Mouse (Mus musculus): ENCODE measurements around the gene Gnmt. TPM values are rescaled to one million over a fixed set of nuclear protein-coding genes. Genes with fewer than 3 reads are reported as not detected.
A peak's percentile ranks its signal among the peaks of the same experiment; 100 is the strongest.

Gnmt gene
- total and polyA plus RNA-seq, 3 experiments, result 0.13 to 0.71 (median 0.38) TPM

DNA sequence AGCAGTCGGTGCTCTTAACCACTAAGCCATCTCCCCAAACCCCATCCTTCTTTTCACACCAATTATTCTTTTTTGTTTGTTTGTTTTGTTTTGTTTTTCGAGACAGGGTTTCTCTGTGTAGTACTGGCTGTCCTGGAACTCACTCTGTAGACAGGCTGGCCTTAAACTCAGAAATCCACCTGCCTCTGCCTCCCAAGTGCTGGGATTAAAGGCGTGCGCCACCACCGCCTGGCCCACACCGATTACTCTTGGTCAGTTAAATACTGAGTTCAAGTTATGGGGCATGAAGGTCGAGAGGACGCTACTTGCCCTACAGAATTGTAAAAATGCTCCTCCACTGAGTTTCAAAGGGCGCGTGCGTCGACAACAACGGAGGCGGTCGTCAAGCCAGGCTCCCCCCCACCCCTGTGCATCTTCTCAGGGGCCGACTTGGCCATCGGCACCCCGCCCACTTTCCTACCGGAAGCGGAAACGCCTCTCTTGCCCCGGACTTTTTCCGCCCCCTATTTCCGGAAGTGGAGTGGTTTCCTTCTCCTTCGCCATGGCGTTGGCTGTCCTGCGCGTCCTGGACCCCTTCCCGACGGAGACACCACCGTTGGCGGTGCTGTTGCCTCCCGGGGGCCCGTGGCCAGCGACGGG, 17.9 kb downstream of the Gnmt start, which contains the start of gene Pex6 (continued):
- peak; percentile 81 for TF ChIP-seq TCF12 (IDR thresholded peaks at IDR 0.05; ENCODE audit: low read depth, low read length)
- TF ChIP-seq E2F4 (IDR thresholded peaks at IDR 0.05; ENCODE audit: insufficient replicate concordance, low read depth, low read length), result no peak
- TF ChIP-seq CHD1 (IDR thresholded peaks at IDR 0.05; ENCODE audit: low read depth, low read length), result no peak
- no peak for TF ChIP-seq CHD2 (IDR thresholded peaks at IDR 0.05; ENCODE audit: low read length)
- TF ChIP-seq MXI1 (IDR thresholded peaks at IDR 0.05; ENCODE audit: low read depth, low read length), result peak; percentile 77
- 0 out of 2 replicates have a peak, but pooled peaks have one; percentile 30 for TF ChIP-seq MYC (IDR thresholded peaks at IDR 0.05; ENCODE audit: low read depth, low read length)
- TF ChIP-seq HCFC1 (IDR thresholded peaks at IDR 0.05; ENCODE audit: low read depth, low read length), result peak; percentile 89
- peak; percentile 92 for TF ChIP-seq MAZ (IDR thresholded peaks at IDR 0.05; ENCODE audit: low read depth, low read length)
- peak; percentile 77; the same call in 1 of the 2 replicates for TF ChIP-seq NELFE (IDR thresholded peaks at IDR 0.05; ENCODE audit: low read depth, low read length)

DNA sequence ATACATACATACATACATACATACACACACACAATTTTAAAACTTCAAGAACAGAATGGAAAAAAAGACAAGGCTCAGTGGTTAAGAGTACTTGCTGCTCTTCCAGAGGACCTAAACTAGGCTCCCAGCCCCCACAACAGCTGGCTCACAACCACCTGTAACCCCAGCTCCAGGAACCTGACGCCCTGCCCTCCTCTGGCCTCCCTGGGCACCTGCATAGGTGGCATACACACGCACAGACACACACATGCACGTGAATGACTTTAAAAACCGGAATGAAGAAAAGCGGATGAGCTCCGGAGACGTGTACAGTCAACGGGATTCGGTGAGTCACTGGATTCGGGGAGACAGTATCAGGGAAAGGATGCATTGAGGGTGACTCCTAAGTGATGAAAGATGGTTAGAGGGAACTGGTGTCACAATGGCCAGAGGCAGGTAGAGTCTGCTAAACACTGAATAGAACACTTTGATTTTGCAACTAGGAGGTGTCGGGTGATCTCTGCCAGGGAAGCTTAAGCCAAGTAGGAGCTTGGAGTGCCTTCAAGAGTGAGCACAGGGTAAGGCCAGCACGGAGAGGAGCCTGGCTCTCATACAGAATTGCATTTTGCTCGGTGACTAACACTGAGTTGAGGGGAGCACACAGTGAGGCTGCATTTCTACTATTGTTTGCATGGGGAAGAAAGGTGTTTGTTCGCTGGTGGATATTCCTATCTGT, 22.4 kb downstream of the Gnmt start:
- Histone ChIP-seq H3K27me3 (replicated peaks) (no peaks in the 10 kb centered on the region), H3K27ac (ENCODE audit: insufficient read depth, low read depth) (no peak overlapping the region), H3K4me3 (replicated peaks in 1 of 3; ENCODE audit: low read depth in 2 of 3, low read length in 2 of 3, poor library complexity in 1 of 3) (no peak overlapping the region), H3K9ac (ENCODE audit: insufficient read depth, low read depth) (no peak overlapping the region), H3K79me2 (replicated peaks; ENCODE audit: control insufficient read depth, extremely low read depth, insufficient read depth, poor library complexity, severe bottlenecking) (peaks cover 14% of the 10 kb centered on the region), H3K9me3 (replicated peaks; ENCODE audit: low read length) (peaks cover 5% of the 10 kb centered on the region), H3K36me3 (replicated peaks in 1 of 2; ENCODE audit: control insufficient read depth in 1 of 2, insufficient read depth in 1 of 2, low read length in 1 of 2) (peaks cover 0 to 11% of the 10 kb centered on the region in 2 experiments), H3K4me1 (ENCODE audit: control insufficient read depth in 1 of 2, insufficient read depth in 2 of 2) (peaks cover 11 to 28% of the 10 kb centered on the region in 2 experiments), H3K4me2 (ENCODE audit: insufficient read depth, low read depth, poor library complexity, severe bottlenecking) (no peak overlapping the region)
- in situ Hi-C loops (cut with MboI; ENCODE audit: low pct_ligation_motif_present, low pct_unique_long_range_greater_than_20kb, low sequenced_read_pairs), result no loop called here
- no peak for TF ChIP-seq MAX (IDR thresholded peaks at IDR 0.05; ENCODE audit: low read length)
- TF ChIP-seq KAT2A (IDR thresholded peaks at IDR 0.05; ENCODE audit: insufficient replicate concordance, low read length), result no peak
- no peak for TF ChIP-seq CHD2 (IDR thresholded peaks at IDR 0.05; ENCODE audit: low read length)
- TF ChIP-seq TBP (conservative IDR thresholded peaks at IDR 0.05; ENCODE audit: low read depth, low read length), result no peak
- no peak for TF ChIP-seq NELFE (IDR thresholded peaks at IDR 0.05; ENCODE audit: low read depth, low read length)
- no peak for TF ChIP-seq TCF12 (IDR thresholded peaks at IDR 0.05; ENCODE audit: low read depth, low read length)
- TF ChIP-seq POLR2A (IDR thresholded peaks at IDR 0.05; ENCODE audit: low read depth, low read length), result no peak
- TF ChIP-seq POLR2AphosphoS2 (IDR thresholded peaks at IDR 0.05; ENCODE audit: low read depth, low read length), result no peak
- no peak for TF ChIP-seq SIN3A (IDR thresholded peaks at IDR 0.05; ENCODE audit: low read length)
- TF ChIP-seq JUN (IDR thresholded peaks at IDR 0.05; ENCODE audit: insufficient read depth, low read depth, low read length), result no peak
- no peak for TF ChIP-seq NRF1 (IDR thresholded peaks at IDR 0.05; ENCODE audit: low read depth, low read length)
- TF ChIP-seq ZNF384 (IDR thresholded peaks at IDR 0.05; ENCODE audit: low read depth, low read length), result no peak
- no peak for DNase-seq (ENCODE audit: extremely low read depth)
- dilution Hi-C loops (cut with MboI; ENCODE audit: extremely low pct_ligation_motif_present, extremely low pct_unique_long_range_greater_than_20kb, low sequenced_read_pairs), result no loop called here

Measured in CH12.LX (cell line).